Mouse (Mus musculus): ENCODE data around the gene Atf1. TPM values are rescaled to one million over a fixed set of nuclear protein-coding genes. Genes with fewer than 3 reads are reported as not detected.
"Not testable (repeated sequence)": the region's sequence is repeated elsewhere in the genome, so short reads cannot be mapped to it uniquely, and the experiment has no call there.

Gene Atf1
- polyA plus RNA-seq, 1 experiment from 2014 or later: 52.9 TPM

- 18% methylated on average over 9 of the region's 9 CpGs for WGBS
Observed at GRCm38 (mm10) chr15:100269776-100270175, 42.2 kb downstream of the Atf1 start.

GRCm38 (mm10) chr15:100270609-100271008, 43.0 kb downstream of the Atf1 start:
- H3K4me1 ChIP-seq; H3K4me2 ChIP-seq; ATAC-seq (ENCODE audit: insufficient number of reproducible peaks, insufficient read depth, low FRiP score, low TSS enrichment, low read depth); H3K4me3 ChIP-seq; H3K36me3 ChIP-seq; H3K27ac ChIP-seq; H3K9me3 ChIP-seq; H3K9ac ChIP-seq: not testable (repeated sequence)
- WGBS: 32% methylated on average over 7 of the region's 7 CpGs
- H3K27me3 ChIP-seq: peaks cover 11% of the 10 kb centered on the region

More at GRCm38 (mm10) chr15:100269776-100270175, 42.2 kb downstream of the Atf1 start:
- H3K27ac ChIP-seq: no peak overlapping the region
- H3K9ac ChIP-seq: no peak overlapping the region
- H3K9me3 ChIP-seq: no peaks in the 10 kb centered on the region
- H3K4me3 ChIP-seq: no peak overlapping the region
- peaks cover 11% of the 10 kb centered on the region for H3K27me3 ChIP-seq
- H3K36me3 ChIP-seq: no peaks in the 10 kb centered on the region
- no peak for ATAC-seq (ENCODE audit: insufficient number of reproducible peaks, insufficient read depth, low FRiP score, low TSS enrichment, low read depth)
- H3K4me1 ChIP-seq: no peaks in the 10 kb centered on the region
- H3K4me2 ChIP-seq: no peak overlapping the region

- 69% methylated on average over 14 of the region's 14 CpGs for WGBS
- Histone ChIP-seq H3K4me2 (no peak overlapping the region), H3K27me3 (peaks cover 11% of the 10 kb centered on the region), H3K9me3 (no peaks in the 10 kb centered on the region), H3K4me1 (no peaks in the 10 kb centered on the region), H3K4me3 (no peak overlapping the region), H3K36me3 (no peaks in the 10 kb centered on the region), H3K9ac (no peak overlapping the region), H3K27ac (no peak overlapping the region)
- ATAC-seq (ENCODE audit: insufficient number of reproducible peaks, insufficient read depth, low FRiP score, low TSS enrichment, low read depth): no peak
Observed at GRCm38 (mm10) chr15:100271411-100271810, 43.8 kb downstream of the Atf1 start.

- peaks cover 11% of the 10 kb centered on the region for H3K27me3 ChIP-seq
- not testable (repeated sequence) for H3K4me2 ChIP-seq; H3K4me3 ChIP-seq; H3K36me3 ChIP-seq; H3K4me1 ChIP-seq; H3K27ac ChIP-seq; H3K9me3 ChIP-seq; ATAC-seq (ENCODE audit: insufficient number of reproducible peaks, insufficient read depth, low FRiP score, low TSS enrichment, low read depth); H3K9ac ChIP-seq
- 92% methylated on average over 4 of the region's 4 CpGs for WGBS
Observed at GRCm38 (mm10) chr15:100273791-100274308, 46.2 kb downstream of the Atf1 start.

- ATAC-seq (ENCODE audit: insufficient number of reproducible peaks, insufficient read depth, low FRiP score, low TSS enrichment, low read depth): no peak
- Histone ChIP-seq H3K4me3 (no peak overlapping the region), H3K27ac (no peak overlapping the region), H3K9ac (no peak overlapping the region), H3K27me3 (peaks cover 3% of the 10 kb centered on the region; the same call in 1 of the 2 replicates), H3K9me3 (no peaks in the 10 kb centered on the region), H3K36me3 (no peaks in the 10 kb centered on the region), H3K4me1 (no peaks in the 10 kb centered on the region), H3K4me2 (no peak overlapping the region)
- WGBS: 87% methylated on average over 7 of the region's 7 CpGs
Observed at GRCm38 (mm10) chr15:100274790-100275559, 47.4 kb downstream of the Atf1 start.

GRCm38 (mm10) chr15:100276403-100276802, 48.8 kb downstream of the Atf1 start:
- 92% methylated on average over 4 of the region's 4 CpGs for WGBS
- Histone ChIP-seq H3K4me1 (no peaks in the 10 kb centered on the region), H3K27ac (no peak overlapping the region), H3K36me3 (no peaks in the 10 kb centered on the region), H3K4me2 (no peak overlapping the region), H3K27me3 (0 out of 2 replicates have a peak, but pooled peaks cover 2% of the 10 kb centered on the region), H3K9ac (no peak overlapping the region), H3K9me3 (no peaks in the 10 kb centered on the region), H3K4me3 (no peak overlapping the region)
- no peak for ATAC-seq (ENCODE audit: insufficient number of reproducible peaks, insufficient read depth, low FRiP score, low TSS enrichment, low read depth)

- 88% methylated on average over 3 of the region's 3 CpGs for WGBS
- Histone ChIP-seq H3K36me3 (no peaks in the 10 kb centered on the region), H3K4me3 (no peak overlapping the region), H3K9ac (no peak overlapping the region), H3K27ac (no peak overlapping the region), H3K27me3 (no peaks in the 10 kb centered on the region), H3K9me3 (no peaks in the 10 kb centered on the region), H3K4me2 (no peak overlapping the region), H3K4me1 (no peaks in the 10 kb centered on the region)
- no peak for ATAC-seq (ENCODE audit: insufficient number of reproducible peaks, insufficient read depth, low FRiP score, low TSS enrichment, low read depth)
Observed at GRCm38 (mm10) chr15:100277586-100277985, 50.0 kb downstream of the Atf1 start.

GRCm38 (mm10) chr15:100280626-100281025, 53.0 kb downstream of the Atf1 start, which contains the start of gene Tmprss12:
Gene Tmprss12, plus strand, starts transcription at chr15:100280837.
- Histone ChIP-seq H3K4me2 (no peak within 1 kb of the TSS), H3K27me3 (no peaks in the 10 kb centered on the region), H3K9ac (no peak within 1 kb of the TSS), H3K27ac (no peak within 1 kb of the TSS), H3K36me3 (no peaks in the 10 kb centered on the region), H3K4me3 (no peak within 1 kb of the TSS), H3K4me1 (no peaks in the 10 kb centered on the region), H3K9me3 (no peaks in the 10 kb centered on the region)
- WGBS: 95% methylated on average over 20 of the region's 20 CpGs
- no peak for ATAC-seq (ENCODE audit: insufficient number of reproducible peaks, insufficient read depth, low FRiP score, low TSS enrichment, low read depth)

GRCm38 (mm10) chr15:100288980-100289379, 61.4 kb downstream of the Atf1 start:
- H3K27ac ChIP-seq: no peak overlapping the region
- no peak overlapping the region for H3K4me2 ChIP-seq
- H3K36me3 ChIP-seq: no peaks in the 10 kb centered on the region
- no peak for ATAC-seq (ENCODE audit: insufficient number of reproducible peaks, insufficient read depth, low FRiP score, low TSS enrichment, low read depth)
- no peaks in the 10 kb centered on the region for H3K4me1 ChIP-seq
- no peaks in the 10 kb centered on the region for H3K9me3 ChIP-seq
- H3K9ac ChIP-seq: no peak overlapping the region
- WGBS: 90% methylated on average over 6 of the region's 6 CpGs
- H3K4me3 ChIP-seq: no peak overlapping the region
- H3K27me3 ChIP-seq: no peaks in the 10 kb centered on the region

GRCm38 (mm10) chr15:100290858-100291257, 63.2 kb downstream of the Atf1 start:
- Histone ChIP-seq H3K36me3 (no peaks in the 10 kb centered on the region), H3K27me3 (no peaks in the 10 kb centered on the region), H3K9ac (no peak overlapping the region), H3K4me1 (no peaks in the 10 kb centered on the region), H3K27ac (no peak overlapping the region), H3K9me3 (no peaks in the 10 kb centered on the region), H3K4me3 (no peak overlapping the region), H3K4me2 (no peak overlapping the region)
- ATAC-seq (ENCODE audit: insufficient number of reproducible peaks, insufficient read depth, low FRiP score, low TSS enrichment, low read depth): no peak
- 73% methylated on average over 5 of the region's 5 CpGs for WGBS

GRCm38 (mm10) chr15:100292326-100292725, 64.7 kb downstream of the Atf1 start:
- Histone ChIP-seq H3K4me3 (no peak overlapping the region), H3K27ac (no peak overlapping the region), H3K9ac (no peak overlapping the region), H3K9me3 (no peaks in the 10 kb centered on the region), H3K4me1 (no peaks in the 10 kb centered on the region), H3K4me2 (no peak overlapping the region), H3K36me3 (no peaks in the 10 kb centered on the region), H3K27me3 (no peaks in the 10 kb centered on the region)
- ATAC-seq (ENCODE audit: insufficient number of reproducible peaks, insufficient read depth, low FRiP score, low TSS enrichment, low read depth): no peak
- 72% methylated on average over 7 of the region's 7 CpGs for WGBS

GRCm38 (mm10) chr15:100297856-100298255, 70.2 kb downstream of the Atf1 start:
- WGBS: 92% methylated on average over 5 of the region's 5 CpGs
- Histone ChIP-seq H3K36me3 (no peaks in the 10 kb centered on the region), H3K4me3 (no peak overlapping the region), H3K9me3 (no peaks in the 10 kb centered on the region), H3K4me2 (no peak overlapping the region), H3K27ac (no peak overlapping the region), H3K4me1 (no peaks in the 10 kb centered on the region), H3K27me3 (no peaks in the 10 kb centered on the region), H3K9ac (no peak overlapping the region)
- ATAC-seq (ENCODE audit: insufficient number of reproducible peaks, insufficient read depth, low FRiP score, low TSS enrichment, low read depth): no peak
